Mouse (Mus musculus): ENCODE measurements at regions not wholly inside any gene's neighbourhood (a gene's known extent, or its start where the extent isn't known, plus 50 kb on each side); places are given as distances from the start of the nearest gene placed in this dataset.

DNA sequence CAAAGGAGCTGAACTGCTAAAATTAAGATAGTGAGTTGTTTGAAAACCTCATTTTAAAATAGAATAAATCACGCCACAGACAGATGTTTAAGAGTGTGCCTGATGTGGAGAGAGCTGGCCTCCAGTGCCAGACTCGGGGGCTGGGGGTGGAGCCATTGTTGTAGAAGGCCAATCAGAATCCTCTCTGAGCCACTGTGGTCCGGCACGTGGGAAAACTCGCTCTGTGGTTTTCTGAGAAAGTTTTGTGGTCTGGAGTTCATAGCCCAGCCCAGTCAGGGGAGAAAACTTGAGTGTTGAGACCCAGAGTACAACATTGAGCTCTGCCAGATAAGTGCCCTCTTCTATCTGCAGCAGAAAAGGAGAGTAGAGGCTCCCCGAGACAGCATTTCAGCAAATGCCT, 463.7 kb upstream of the Sall1 start:
- H3K4me3 ChIP-seq (replicated peaks; ENCODE audit: low read length): no peak overlapping the region
- no peak for TF ChIP-seq POLR2A (IDR thresholded peaks at IDR 0.05; ENCODE audit: borderline replicate concordance, extremely low read depth, insufficient read depth, insufficient read length)
- H3K27me3 ChIP-seq (ENCODE audit: control insufficient read depth, insufficient read depth, low read length): no peaks in the 10 kb centered on the region
- no peak overlapping the region for H3K9ac ChIP-seq (ENCODE audit: low read depth, low read length, severe bottlenecking)
- H3K27ac ChIP-seq (replicated peaks; ENCODE audit: low read depth, low read length): no peak overlapping the region
- 34% methylated on average over 6 of the region's 6 CpGs for WGBS
- H3K4me1 ChIP-seq (ENCODE audit: control insufficient read depth, insufficient read depth, low read length): 0 out of 2 replicates have a peak, but pooled peaks cover 7% of the 10 kb centered on the region
- no peaks in the 10 kb centered on the region for H3K36me3 ChIP-seq (ENCODE audit: control insufficient read depth, insufficient read depth, low read length)
- DNase-seq (ENCODE audit: low spot score) (no peak), ATAC-seq (ENCODE audit: low FRiP score, low read depth) (no peak)
- no peak overlapping the region for H3K4me2 ChIP-seq (replicated peaks; ENCODE audit: low read depth, low read length, severe bottlenecking)
- H3K9me3 ChIP-seq (ENCODE audit: control insufficient read depth, low read length): no peaks in the 10 kb centered on the region

DNA sequence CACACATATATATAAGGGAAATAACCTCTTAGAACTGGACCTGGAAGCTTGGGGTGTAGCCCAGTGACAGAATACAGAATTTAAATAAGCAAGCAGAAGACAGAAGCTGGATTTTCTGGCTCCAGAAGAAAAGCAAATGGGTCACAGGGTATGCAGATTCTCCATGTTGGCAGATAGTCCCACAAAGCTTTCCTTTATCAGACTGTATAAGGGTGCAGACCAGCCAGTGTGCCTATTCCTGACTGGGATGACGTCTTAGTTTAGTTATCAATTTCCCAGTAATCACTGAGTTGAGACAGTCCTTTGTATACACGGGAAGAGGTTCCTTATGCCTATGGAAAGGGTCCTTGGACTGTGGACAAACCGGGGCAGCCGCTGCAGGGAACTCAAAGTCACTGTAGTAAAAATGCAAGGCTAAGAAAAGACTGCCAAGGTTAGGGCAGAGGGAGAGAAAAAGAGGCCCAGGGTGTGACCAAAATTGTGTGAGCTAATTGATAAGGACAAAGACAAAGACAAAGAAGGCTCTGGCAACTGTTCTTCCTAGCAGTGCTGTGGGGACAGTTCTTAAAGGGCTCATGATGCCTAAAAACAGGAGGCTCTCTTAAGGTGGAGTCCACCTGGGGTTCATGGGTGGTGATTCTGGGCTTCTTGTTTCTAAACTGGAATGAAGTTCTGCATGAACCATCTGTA, 459.7 kb upstream of the Sall1 start:
- TF ChIP-seq POLR2A (IDR thresholded peaks at IDR 0.05; ENCODE audit: borderline replicate concordance, extremely low read depth, insufficient read depth, insufficient read length): no peak
- Histone ChIP-seq H3K27me3 (ENCODE audit: control insufficient read depth, insufficient read depth, low read length) (no peaks in the 10 kb centered on the region; the same call in 1 of the 2 replicates), H3K36me3 (ENCODE audit: control insufficient read depth, insufficient read depth, low read length) (no peaks in the 10 kb centered on the region), H3K4me1 (ENCODE audit: control insufficient read depth, insufficient read depth, low read length) (0 out of 2 replicates have a peak, but pooled peaks cover 11% of the 10 kb centered on the region), H3K27ac (replicated peaks; ENCODE audit: low read depth, low read length) (no peak overlapping the region), H3K4me3 (replicated peaks; ENCODE audit: low read length) (no peak overlapping the region), H3K4me2 (replicated peaks; ENCODE audit: low read depth, low read length, severe bottlenecking) (no peak overlapping the region), H3K9me3 (ENCODE audit: control insufficient read depth, low read length) (no peaks in the 10 kb centered on the region), H3K9ac (ENCODE audit: low read depth, low read length, severe bottlenecking) (no peak overlapping the region)
- ATAC-seq (ENCODE audit: low FRiP score, low read depth): no peak
- 86% methylated on average over 4 of the region's 4 CpGs for WGBS
- DNase-seq (ENCODE audit: low spot score): no peak

DNA sequence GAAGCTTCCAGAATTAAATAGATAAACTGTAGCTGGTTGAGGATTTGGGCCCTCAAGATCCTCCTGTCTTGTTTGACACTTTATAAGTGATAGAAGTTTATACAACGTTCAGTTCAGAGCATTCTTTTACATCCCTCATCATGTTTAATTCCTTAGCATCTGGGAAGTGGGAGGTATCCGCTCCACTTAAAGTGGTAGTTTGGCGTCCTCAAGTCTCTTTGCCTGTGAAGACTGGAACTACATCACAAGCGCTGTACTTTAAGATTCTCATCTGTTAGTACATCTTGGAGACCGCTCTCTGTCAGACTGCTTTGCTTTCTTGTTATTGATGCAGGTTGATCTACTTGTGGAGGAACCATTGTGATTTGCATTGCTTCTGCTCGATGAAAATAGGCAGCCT, 459.1 kb upstream of the Sall1 start:
- ATAC-seq (ENCODE audit: low FRiP score, low read depth): no peak
- no peak overlapping the region for H3K27ac ChIP-seq (replicated peaks; ENCODE audit: low read depth, low read length)
- H3K27me3 ChIP-seq (ENCODE audit: control insufficient read depth, insufficient read depth, low read length): no peaks in the 10 kb centered on the region; the same call in 1 of the 2 replicates
- DNase-seq (ENCODE audit: low spot score): no peak
- TF ChIP-seq POLR2A (IDR thresholded peaks at IDR 0.05; ENCODE audit: borderline replicate concordance, extremely low read depth, insufficient read depth, insufficient read length): no peak
- 82% methylated on average over 6 of the region's 6 CpGs for WGBS
- peaks cover 15% of the 10 kb centered on the region; the same call in 1 of the 2 replicates for H3K4me1 ChIP-seq (ENCODE audit: control insufficient read depth, insufficient read depth, low read length)
- no peak overlapping the region for H3K9ac ChIP-seq (ENCODE audit: low read depth, low read length, severe bottlenecking)
- no peaks in the 10 kb centered on the region for H3K36me3 ChIP-seq (ENCODE audit: control insufficient read depth, insufficient read depth, low read length)
- no peaks in the 10 kb centered on the region for H3K9me3 ChIP-seq (ENCODE audit: control insufficient read depth, low read length)
- no peak overlapping the region for H3K4me3 ChIP-seq (replicated peaks; ENCODE audit: low read length)
- H3K4me2 ChIP-seq (replicated peaks; ENCODE audit: low read depth, low read length, severe bottlenecking): no peak overlapping the region

DNA sequence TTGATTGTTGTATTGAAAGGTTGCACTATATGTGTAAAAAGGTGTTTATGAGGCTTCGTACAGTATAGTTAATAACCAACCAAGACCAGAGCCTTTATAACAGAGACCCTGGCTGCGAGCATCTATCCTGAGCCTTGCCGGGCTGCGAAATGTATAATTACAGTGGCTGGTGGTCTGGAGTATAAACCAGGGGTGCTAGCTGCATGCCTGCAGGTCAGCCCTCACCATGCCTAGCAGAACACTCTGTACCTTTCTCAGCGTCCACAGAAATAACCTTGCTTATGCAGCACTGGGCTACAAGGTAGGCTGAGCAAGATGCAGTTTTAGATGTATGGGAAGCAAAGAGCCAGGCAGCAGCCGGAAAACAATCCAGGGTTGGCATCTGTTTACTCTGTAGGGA, 457.8 kb upstream of the Sall1 start:
- ATAC-seq (ENCODE audit: low FRiP score, low read depth): no peak
- TF ChIP-seq POLR2A (IDR thresholded peaks at IDR 0.05; ENCODE audit: borderline replicate concordance, extremely low read depth, insufficient read depth, insufficient read length): no peak
- peaks cover 13% of the 10 kb centered on the region; the same call in 1 of the 2 replicates for H3K4me1 ChIP-seq (ENCODE audit: control insufficient read depth, insufficient read depth, low read length)

DNA sequence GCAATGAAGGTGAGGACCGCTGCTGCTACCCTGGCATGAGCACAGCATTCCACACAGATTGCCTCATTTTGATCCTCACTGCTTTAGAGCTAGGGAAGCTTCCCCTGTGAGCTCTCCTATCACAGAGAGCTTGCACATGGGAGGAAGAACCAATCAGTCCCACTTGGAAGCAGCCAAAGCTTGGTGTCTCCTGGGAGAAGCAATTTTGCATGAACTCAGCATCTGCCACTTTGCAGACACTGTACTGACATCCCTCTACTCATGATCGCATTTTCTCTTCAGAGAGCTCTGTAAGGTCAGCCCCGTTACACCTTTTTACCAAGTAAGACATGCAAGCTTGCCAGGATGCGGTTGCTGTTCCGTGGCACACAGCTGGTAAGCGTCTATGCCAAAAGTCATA, 455.9 kb upstream of the Sall1 start:
- no peaks in the 10 kb centered on the region for H3K9me3 ChIP-seq (ENCODE audit: control insufficient read depth, low read length)
- peaks cover 13% of the 10 kb centered on the region; the same call in 1 of the 2 replicates for H3K4me1 ChIP-seq (ENCODE audit: control insufficient read depth, insufficient read depth, low read length)
- ATAC-seq (ENCODE audit: low FRiP score, low read depth) (no peak), DNase-seq (ENCODE audit: low spot score) (no peak)
- 66% methylated on average over 6 of the region's 6 CpGs for WGBS
- H3K36me3 ChIP-seq (ENCODE audit: control insufficient read depth, insufficient read depth, low read length): no peaks in the 10 kb centered on the region
- no peak overlapping the region for H3K27ac ChIP-seq (replicated peaks; ENCODE audit: low read depth, low read length)
- H3K4me2 ChIP-seq (replicated peaks; ENCODE audit: low read depth, low read length, severe bottlenecking): no peak overlapping the region
- TF ChIP-seq POLR2A (IDR thresholded peaks at IDR 0.05; ENCODE audit: borderline replicate concordance, extremely low read depth, insufficient read depth, insufficient read length): no peak
- H3K4me3 ChIP-seq (replicated peaks; ENCODE audit: low read length): no peak overlapping the region
- H3K9ac ChIP-seq (ENCODE audit: low read depth, low read length, severe bottlenecking): no peak overlapping the region
- no peaks in the 10 kb centered on the region; the same call in 1 of the 2 replicates for H3K27me3 ChIP-seq (ENCODE audit: control insufficient read depth, insufficient read depth, low read length)

More for the DNA sequence above, 457.8 kb upstream of the Sall1 start:
- Histone ChIP-seq H3K4me2 (replicated peaks; ENCODE audit: low read depth, low read length, severe bottlenecking) (no peak overlapping the region), H3K9me3 (ENCODE audit: control insufficient read depth, low read length) (no peaks in the 10 kb centered on the region), H3K4me3 (replicated peaks; ENCODE audit: low read length) (no peak overlapping the region), H3K27ac (replicated peaks; ENCODE audit: low read depth, low read length) (no peak overlapping the region), H3K27me3 (ENCODE audit: control insufficient read depth, insufficient read depth, low read length) (no peaks in the 10 kb centered on the region; the same call in 1 of the 2 replicates), H3K36me3 (ENCODE audit: control insufficient read depth, insufficient read depth, low read length) (no peaks in the 10 kb centered on the region), H3K9ac (ENCODE audit: low read depth, low read length, severe bottlenecking) (no peak overlapping the region)
- WGBS: 27% methylated on average over 6 of the region's 6 CpGs
- no peak for DNase-seq (ENCODE audit: low spot score)
